15 mouse cellular contexts compared by ENCODE assay signal in the genomic region with DNA sequence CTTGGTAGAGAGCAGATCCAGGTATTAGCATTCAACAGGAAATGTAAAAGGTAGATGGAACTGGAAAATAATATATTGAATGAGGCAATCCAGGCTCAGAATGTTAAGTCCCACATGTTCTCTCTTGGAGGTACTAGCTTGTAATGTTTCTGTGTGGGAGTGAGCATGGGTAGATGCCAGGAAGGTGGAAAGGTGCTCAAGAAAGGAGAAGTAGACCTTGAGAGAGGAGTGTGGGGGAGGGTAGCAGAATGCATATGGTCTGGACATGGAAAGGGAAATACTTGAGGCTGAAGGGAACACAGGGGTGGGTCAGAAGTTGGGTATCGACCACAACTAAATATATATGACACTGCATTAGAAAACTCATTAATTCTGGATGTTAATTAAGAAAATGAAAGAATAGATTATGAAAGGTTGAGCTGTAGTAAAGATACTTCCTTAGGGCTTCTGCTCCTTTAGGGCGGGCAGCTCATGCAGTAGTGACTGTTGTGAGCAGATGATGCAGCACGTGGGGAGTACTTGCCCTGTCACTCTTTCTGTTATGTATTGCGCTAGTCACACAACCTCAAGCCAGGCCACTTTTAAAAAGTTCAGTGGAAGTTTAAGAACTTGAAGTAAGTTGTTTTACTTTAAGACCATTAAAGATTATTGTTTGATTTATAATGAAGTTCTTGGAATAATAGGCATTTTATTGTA. TPM values are rescaled to one million over a fixed set of nuclear protein-coding genes. Genes with fewer than 3 reads are reported as not detected.
DNase-seq lines count a peak whose midpoint lies in the region; ATAC-seq and TF ChIP-seq lines count a peak whose summit lies in the region.
"Had no signal": no experiment of that assay in that cellular context is flagged by ENCODE, and none has a peak within 500 bp of the region (broad histone marks: within the 10 kb centered on the region; RNA-seq: fewer than 3 reads in every experiment).

No protein-coding gene starts in this region.

- no peak overlapping the region for H3K4me2 ChIP-seq in intestine, postnatal 0 days (replicated peaks; ENCODE audit: low read depth)
- H3K4me2 ChIP-seq: heart, embryonic 13.5 days; hindbrain, embryonic 15.5 days had no signal

- H3K27ac ChIP-seq in kidney, adult 2 months (ENCODE audit: insufficient read depth, low read depth, low read length): no peak overlapping the region
- no peak overlapping the region for H3K27ac ChIP-seq in intestine, postnatal 0 days (ENCODE audit: low read depth, low read length)
- H3K27ac ChIP-seq: heart, embryonic 13.5 days; hindbrain, embryonic 15.5 days had no signal

- no peak overlapping the region for H3K9ac ChIP-seq in intestine, postnatal 0 days (ENCODE audit: low read depth, low read length)
- H3K9ac ChIP-seq: heart, embryonic 13.5 days; hindbrain, embryonic 15.5 days had no signal

- H3K4me3 ChIP-seq in kidney, adult 2 months (ENCODE audit: insufficient read depth, low read depth, low read length): no peak overlapping the region
- H3K4me3 ChIP-seq in intestine, postnatal 0 days (ENCODE audit: low read depth, low read length): no peak overlapping the region
- H3K4me3 ChIP-seq: heart, embryonic 13.5 days; hindbrain, embryonic 15.5 days had no signal

- H3K36me3 ChIP-seq in kidney, adult 2 months (ENCODE audit: control insufficient read depth, insufficient read depth, low read length): no peaks in the 10 kb centered on the region
- 0 out of 2 replicates have a peak, but pooled peaks cover 1% of the 10 kb centered on the region for H3K36me3 ChIP-seq in splenic B cell, adult 2 months (ENCODE audit: control insufficient read depth, insufficient read depth, low read length, poor library complexity, severe bottlenecking)
- no peaks in the 10 kb centered on the region for H3K36me3 ChIP-seq in intestine, postnatal 0 days (ENCODE audit: control insufficient read depth, insufficient read depth)
- H3K36me3 ChIP-seq: heart, embryonic 13.5 days; hindbrain, embryonic 15.5 days had no signal

- no peak for ATAC-seq in intestine, postnatal 0 days
- ATAC-seq: forebrain, embryonic 14.5 days; intestine, embryonic 16.5 days had no signal

- no peaks in the 10 kb centered on the region for H3K27me3 ChIP-seq in kidney, adult 2 months (replicated peaks; ENCODE audit: control insufficient read depth, insufficient read depth, low read length)
- no peaks in the 10 kb centered on the region for H3K27me3 ChIP-seq in splenic B cell, adult 2 months (ENCODE audit: control insufficient read depth, insufficient read depth, low read length, poor library complexity, severe bottlenecking)
- H3K27me3 ChIP-seq in intestine, postnatal 0 days (replicated peaks; ENCODE audit: control insufficient read depth, insufficient read depth, low read length): no peaks in the 10 kb centered on the region
- H3K27me3 ChIP-seq: heart, embryonic 13.5 days; hindbrain, embryonic 15.5 days had no signal

- no peak for TF ChIP-seq CTCF in kidney, adult 2 months (conservative IDR thresholded peaks at IDR 0.05; ENCODE audit: insufficient read depth, insufficient read length, low read depth, low read length)
- no peak for TF ChIP-seq CTCF in intestine, postnatal 0 days (IDR thresholded peaks at IDR 0.05; ENCODE audit: low read depth)

- WGBS in kidney, adult 2 months: 71% methylated on average over 4 of the region's 4 CpGs
- WGBS in intestine, postnatal 0 days: 81% methylated on average over 4 of the region's 4 CpGs

- DNase-seq in kidney, adult 2 months: peak; percentile 23
- DNase-seq in kidney, postnatal 14 days: no peak
- peak; percentile 14 for DNase-seq in lung, postnatal 25 days (ENCODE audit: low spot score)
- DNase-seq in lung, postnatal 10 days: no peak
- peak; percentile 52 for DNase-seq in gonadal fat pad, adult 2 months (ENCODE audit: low read depth)
- peak; percentile 62 for DNase-seq in splenic B cell, adult 2 months (ENCODE audit: low read depth, low spot score)
- DNase-seq in gastrocnemius, adult 8-10 months (ENCODE audit: low spot score in 2 of 2): no peak
- DNase-seq: cerebellum, adult 9-11 months; heart, postnatal 36 days; thymus, postnatal 36 days had no signal

- H3K4me1 ChIP-seq in kidney, adult 2 months (ENCODE audit: control insufficient read depth, insufficient read depth, low read length): no peaks in the 10 kb centered on the region; the same call in 1 of the 2 replicates
- no peaks in the 10 kb centered on the region for H3K4me1 ChIP-seq in intestine, postnatal 0 days (replicated peaks; ENCODE audit: control insufficient read depth, insufficient read depth, low read length)

- H3K9me3 ChIP-seq in intestine, postnatal 0 days (ENCODE audit: control insufficient read depth): no peaks in the 10 kb centered on the region
- H3K9me3 ChIP-seq: heart, embryonic 13.5 days; hindbrain, embryonic 15.5 days had no signal

- TF ChIP-seq POLR2A in kidney, adult 2 months (IDR thresholded peaks at IDR 0.05; ENCODE audit: low read depth, low read length): no peak

RNA-seq across cellular contexts. Expression of gene Zcchc7, which starts 24.9 kb away (rescaled TPM):
- 8.7 and 9.1 TPM in 2 replicates for polyA plus RNA-seq in kidney, adult 2 months (2012; rRNA removed)
- 16.8 and 18.4 TPM in 2 replicates for polyA plus RNA-seq in gonadal fat pad, adult 2 months (2012; rRNA removed)
- total RNA-seq in gastrocnemius, adult 8-10 months (2022): 10 to 100 TPM; 11.7 to 16.9 (median 14.4) TPM
- polyA plus RNA-seq in intestine, postnatal 0 days (2015; fragmentation: Nextera tagmentation; extraction: Ambion mirVana): 39.5 and 52.7 TPM in 2 replicates

Comparison
In these comparisons a context has a peak if more than half of its experiments do, and no peak if none do; other contexts are left out.
1. DNase-seq: peak in kidney, adult 2 months (single experiment), lung, postnatal 25 days (single experiment), gonadal fat pad, adult 2 months (single experiment) and splenic B cell, adult 2 months (single experiment); none in kidney, postnatal 14 days (single experiment), lung, postnatal 10 days (single experiment) and gastrocnemius, adult 8-10 months (0 of 2).